Mouse (Mus musculus) bone marrow macrophage, adult 2 months (primary cell): ENCODE measurements around the gene Gpatch2l. TPM values are rescaled to one million over a fixed set of nuclear protein-coding genes. Genes with fewer than 3 reads are reported as not detected.

Source experiments
- H3K27ac ChIP-seq: 2 replicates; pipeline ENCODE4 v1.5.1; 2012; ENCODE audit warnings: low read depth, low read length; ENCODE audit not compliant: insufficient read depth
- H3K4me1 ChIP-seq: 2 replicates; pipeline ENCODE4 v1.6.1; 2012; ENCODE audit warnings: low read length; ENCODE audit not compliant: control insufficient read depth, insufficient read depth
- H3K4me3 ChIP-seq: 2 replicates; pipeline ENCODE4 v1.5.1; 2012; ENCODE audit warnings: mild to moderate bottlenecking, low read length, moderate library complexity; ENCODE audit not compliant: insufficient read depth
- CTCF ChIP-seq: IDR thresholded peaks from 2 replicates; pipeline ENCODE4 v1.5.1; 2012; ENCODE audit warnings: low read depth, mild to moderate bottlenecking, low read length, moderate library complexity
- POLR2A ChIP-seq: IDR thresholded peaks from 2 replicates; pipeline ENCODE4 v1.6.1; 2012; ENCODE audit warnings: mild to moderate bottlenecking, low read depth, low read length, borderline replicate concordance
- polyA plus RNA-seq: library from polyadenylated mRNA; stranded (reverse); fragments of >200 nt; gene quantifications from 2 replicates; pipeline ENCODE4 v1.2.4, GENCODE M21; 2012; ENCODE audit not compliant: missing spikeins, insufficient read depth, insufficient read length

The Gpatch2l gene
- polyA plus RNA-seq, 1 experiment, result 23.4 TPM

- Histone ChIP-seq H3K27ac (no peak overlapping the region), H3K4me3 (no peak overlapping the region)
Measured at GRCm38 (mm10) chr12:86220200-86221021, 21.2 kb upstream of the Gpatch2l start.

GRCm38 (mm10) chr12:86221074-86221703 lies 20.5 kb upstream of the Gpatch2l start:
- no peak for TF ChIP-seq POLR2A
- TF ChIP-seq CTCF, result no peak
- H3K4me1 ChIP-seq, result no peaks in the 10 kb centered on the region
- H3K27ac ChIP-seq, result no peak overlapping the region
- H3K4me3 ChIP-seq, result no peak overlapping the region

More at GRCm38 (mm10) chr12:86220200-86221021, 21.2 kb upstream of the Gpatch2l start:
- TF ChIP-seq CTCF, result no peak
- H3K4me1 ChIP-seq, result no peaks in the 10 kb centered on the region

GRCm38 (mm10) chr12:86234295-86234694 lies 7.4 kb upstream of the Gpatch2l start:
- H3K4me1 ChIP-seq, result no peaks in the 10 kb centered on the region
- no peak overlapping the region for H3K4me3 ChIP-seq
- no peak overlapping the region for H3K27ac ChIP-seq
- no peak for TF ChIP-seq POLR2A
- no peak for TF ChIP-seq CTCF

- TF ChIP-seq POLR2A, result no peak
- no peak for TF ChIP-seq CTCF
- no peak overlapping the region for H3K4me3 ChIP-seq
Measured at GRCm38 (mm10) chr12:86238736-86239135, 2.9 kb upstream of the Gpatch2l start.

GRCm38 (mm10) chr12:86242563-86242962 lies 905 bp downstream of the Gpatch2l start:
- peak overlapping the region; percentile 94 for H3K27ac ChIP-seq
- peaks cover 19% of the 10 kb centered on the region for H3K4me1 ChIP-seq
- H3K4me3 ChIP-seq, result peak overlapping the region; percentile 94
- no peak for TF ChIP-seq POLR2A
- no peak for TF ChIP-seq CTCF

More at GRCm38 (mm10) chr12:86238736-86239135, 2.9 kb upstream of the Gpatch2l start:
- no peak overlapping the region for H3K27ac ChIP-seq
- H3K4me1 ChIP-seq, result peaks cover 13% of the 10 kb centered on the region

- no peak overlapping the region for H3K27ac ChIP-seq
- H3K4me1 ChIP-seq, result peaks cover 19% of the 10 kb centered on the region
- TF ChIP-seq POLR2A (no peak), CTCF (no peak)
- no peak overlapping the region for H3K4me3 ChIP-seq
Measured at GRCm38 (mm10) chr12:86243936-86244335, 2.3 kb downstream of the Gpatch2l start.

- H3K4me1 ChIP-seq, result peaks cover 9% of the 10 kb centered on the region
- TF ChIP-seq CTCF (no peak), POLR2A (no peak)
Measured at GRCm38 (mm10) chr12:86250183-86250582, 8.5 kb downstream of the Gpatch2l start.

GRCm38 (mm10) chr12:86254910-86255309 lies 13.3 kb downstream of the Gpatch2l start:
- no peak overlapping the region for H3K27ac ChIP-seq
- TF ChIP-seq CTCF (no peak), POLR2A (no peak)
- no peak overlapping the region for H3K4me3 ChIP-seq
- peaks cover 3% of the 10 kb centered on the region; the same call in 1 of the 2 replicates for H3K4me1 ChIP-seq

More at GRCm38 (mm10) chr12:86250183-86250582, 8.5 kb downstream of the Gpatch2l start:
- no peak overlapping the region for H3K4me3 ChIP-seq
- H3K27ac ChIP-seq, result no peak overlapping the region

- Histone ChIP-seq H3K4me1 (no peaks in the 10 kb centered on the region), H3K4me3 (no peak overlapping the region), H3K27ac (no peak overlapping the region)
- no peak for TF ChIP-seq POLR2A
- TF ChIP-seq CTCF, result no peak
Measured at GRCm38 (mm10) chr12:86271626-86272025, 30.0 kb downstream of the Gpatch2l start.

GRCm38 (mm10) chr12:86274246-86274645 lies 32.6 kb downstream of the Gpatch2l start:
- no peak for TF ChIP-seq CTCF
- no peak for TF ChIP-seq POLR2A
- Histone ChIP-seq H3K27ac (no peak overlapping the region), H3K4me3 (no peak overlapping the region), H3K4me1 (no peaks in the 10 kb centered on the region)
